Mouse (Mus musculus) liver, adult 2 months (tissue): ENCODE data around the gene Coq8a.

ENCODE experiments used
- CTCF ChIP-seq: fragments of 200-500 bp; IDR thresholded peaks from 2 replicates; pipeline ENCODE4 v1.5.1; 2011; ENCODE audit warnings: low read depth, low read length, control low read depth
- POLR2A ChIP-seq: fragments of 200-500 bp; IDR thresholded peaks from 2 replicates; pipeline ENCODE4 v1.6.1; 2011; ENCODE audit warnings: low read length, control low read depth; ENCODE audit not compliant: insufficient read depth; ENCODE audit errors: extremely low read depth

DNA sequence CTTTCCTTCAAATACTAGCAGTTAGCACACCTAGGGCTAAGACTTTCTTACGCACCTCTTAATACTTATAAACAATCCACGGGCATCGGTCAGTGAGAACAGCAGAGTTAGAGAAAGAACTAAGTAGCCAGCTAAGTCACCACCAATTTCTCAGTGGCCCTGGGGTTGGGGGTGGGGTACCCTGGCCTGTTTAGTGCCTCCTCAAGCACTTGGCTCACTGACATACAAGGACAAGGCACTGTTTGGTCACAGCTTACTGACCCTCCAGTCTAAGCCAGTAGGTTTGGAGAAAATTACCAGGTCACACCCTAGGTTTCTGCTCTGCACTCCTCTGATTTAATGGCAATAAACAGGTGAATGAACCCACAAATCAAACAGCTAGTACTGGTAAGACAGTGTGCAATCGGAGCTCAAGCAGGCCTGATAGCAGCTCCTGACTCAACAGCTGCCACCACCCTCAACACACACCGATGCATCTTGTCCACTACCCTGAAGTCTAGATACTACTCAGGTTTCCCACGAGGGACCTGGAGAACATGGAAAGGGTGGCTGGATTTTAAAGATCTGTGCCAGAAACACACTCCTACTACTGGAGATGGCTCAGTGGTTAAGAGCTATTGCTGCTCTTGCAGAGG, 15.8 kb downstream of the Coq8a start:
- TF ChIP-seq POLR2A (no peak), CTCF (no peak)
